Mouse (Mus musculus) bone marrow macrophage, adult 2 months (primary cell): Measurements from ENCODE around the gene Atp10a.

Source experiments
- CTCF ChIP-seq: IDR thresholded peaks from 2 replicates; pipeline ENCODE4 v1.5.1; 2012; ENCODE audit warnings: low read depth, mild to moderate bottlenecking, low read length, moderate library complexity
- POLR2A ChIP-seq: IDR thresholded peaks from 2 replicates; pipeline ENCODE4 v1.6.1; 2012; ENCODE audit warnings: mild to moderate bottlenecking, low read depth, low read length, borderline replicate concordance

DNA sequence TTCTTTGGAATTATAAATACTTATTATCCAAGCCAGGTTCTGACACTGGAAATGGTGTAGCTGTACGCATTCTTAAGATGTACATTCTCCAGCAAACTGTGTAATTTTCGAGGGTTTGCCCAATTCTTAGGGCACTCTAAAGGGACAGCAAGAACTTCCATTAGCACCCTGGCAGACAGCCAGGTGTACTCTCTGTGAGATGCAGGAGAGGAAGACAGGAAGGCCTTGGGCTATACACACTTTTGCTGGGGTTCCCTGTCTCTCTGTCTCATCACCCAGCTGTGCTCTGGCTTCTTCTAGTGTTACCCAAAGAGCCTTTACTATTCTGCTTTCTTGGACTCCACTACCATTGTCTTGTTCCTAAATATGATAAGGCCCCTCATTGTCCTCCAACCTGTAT, 36.7 kb downstream of the Atp10a start:
- TF ChIP-seq POLR2A (no peak), CTCF (no peak)
